Mouse (Mus musculus): ENCODE measurements around the gene Ppie. TPM values are rescaled to one million over a fixed set of nuclear protein-coding genes. Genes with fewer than 3 reads are reported as not detected.
"Not testable (repeated sequence)": the region's sequence is repeated elsewhere in the genome, so short reads cannot be mapped to it uniquely, and the experiment has no call there.

The Ppie gene
- 92.8 and 93.7 TPM in 2 replicates for polyA plus RNA-seq (2015; fragmentation: Nextera tagmentation; extraction: Ambion mirVana)

DNA sequence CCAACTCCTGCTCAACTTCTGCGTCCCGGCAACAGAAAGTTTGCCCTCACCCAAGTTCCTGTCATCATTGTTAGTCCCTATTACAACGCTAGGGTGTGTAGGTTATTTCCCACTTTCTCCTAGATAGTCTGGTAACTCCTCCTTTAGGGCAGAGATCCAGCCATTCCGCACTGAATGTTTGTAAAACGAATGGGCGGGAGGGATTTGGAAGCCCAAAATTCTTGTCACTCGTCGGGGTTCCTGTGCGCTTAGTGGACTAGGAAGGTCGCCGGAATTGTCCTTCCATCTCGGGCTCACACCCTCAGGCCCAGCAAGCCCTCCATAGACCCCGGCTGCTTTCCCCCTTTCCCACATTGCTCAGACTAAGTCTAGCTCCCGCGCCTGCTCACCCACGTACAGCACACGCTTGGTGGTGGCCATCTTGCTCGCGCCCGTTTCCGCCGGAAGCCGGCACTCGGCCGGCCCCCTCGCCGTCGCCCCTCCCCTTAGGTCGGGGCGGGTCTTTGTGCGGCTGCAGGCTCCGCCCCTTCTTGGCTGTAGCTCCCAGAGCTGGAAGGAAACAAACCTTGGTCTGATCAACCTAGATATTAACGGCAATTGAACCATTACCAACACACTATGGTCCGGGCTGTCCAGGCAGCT is at the start of gene Ppie:
Gene Ppie, minus strand, starts transcription at position 439 of the 642 bp plus-strand sequence.
- Histone ChIP-seq H3K4me1 (peaks cover 15% of the 10 kb centered on the region), H3K9ac (peak within 1 kb of the TSS; percentile 55), H3K27ac (replicated peaks) (peak within 1 kb of the TSS; percentile 92), H3K4me2 (replicated peaks) (peak within 1 kb of the TSS; percentile 70), H3K4me3 (replicated peaks) (peak within 1 kb of the TSS; percentile 66), H3K36me3 (peaks cover 19% of the 10 kb centered on the region), H3K9me3 (replicated peaks) (no peaks in the 10 kb centered on the region), H3K27me3 (no peaks in the 10 kb centered on the region; the same call in 1 of the 2 replicates)
- WGBS, result under 1% methylated on average over 34 of the region's 34 CpGs
- ATAC-seq (ENCODE audit: insufficient number of reproducible peaks, low FRiP score, low TSS enrichment, low read depth), result peak; percentile 96

DNA sequence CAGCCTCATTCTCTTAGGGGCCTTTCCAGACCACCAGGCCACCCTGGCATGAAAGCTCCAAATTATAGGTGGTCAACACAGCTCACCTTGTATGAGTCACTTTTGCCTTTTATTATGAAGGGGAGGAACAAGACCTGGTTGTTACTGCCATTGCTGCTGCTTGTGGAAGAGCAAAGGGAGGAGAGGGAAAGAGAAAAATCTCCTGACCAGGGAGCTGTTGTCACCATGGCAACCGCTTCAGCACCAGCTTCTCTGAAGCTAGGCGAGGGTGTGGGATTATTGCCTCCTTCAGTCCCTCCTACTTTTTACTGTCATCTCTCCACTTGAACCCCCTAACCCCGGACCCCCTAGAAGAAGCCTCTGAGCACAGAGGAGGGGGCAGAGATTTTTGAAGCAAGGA is 45.1 kb upstream of the Ppie start:
- Histone ChIP-seq H3K27me3 (peaks cover 63% of the 10 kb centered on the region), H3K9ac (no peak overlapping the region), H3K27ac (replicated peaks) (no peak overlapping the region), H3K4me1 (peaks cover 17% of the 10 kb centered on the region), H3K4me2 (replicated peaks) (no peak overlapping the region), H3K9me3 (replicated peaks) (no peaks in the 10 kb centered on the region), H3K4me3 (replicated peaks) (no peak overlapping the region), H3K36me3 (no peaks in the 10 kb centered on the region)
- WGBS, result 50% methylated on average over 3 of the region's 3 CpGs
- ATAC-seq (ENCODE audit: insufficient number of reproducible peaks, low FRiP score, low TSS enrichment, low read depth), result no peak

GRCm38 (mm10) chr4:123183239-123184056 is 43.7 kb upstream of the Ppie start:
- Histone ChIP-seq H3K4me1 (peaks cover 17% of the 10 kb centered on the region), H3K9ac (0 out of 2 replicates have a peak overlapping the region, but pooled peaks have one; percentile 6), H3K27me3 (peaks cover 63% of the 10 kb centered on the region), H3K27ac (replicated peaks) (no peak overlapping the region), H3K4me3 (replicated peaks) (peak overlapping the region; percentile 46), H3K4me2 (replicated peaks) (peak overlapping the region; percentile 82), H3K9me3 (replicated peaks) (no peaks in the 10 kb centered on the region), H3K36me3 (no peaks in the 10 kb centered on the region)
- peak; percentile 84 for ATAC-seq (ENCODE audit: insufficient number of reproducible peaks, low FRiP score, low TSS enrichment, low read depth)
- 11% methylated on average over 44 of the region's 44 CpGs for WGBS

GRCm38 (mm10) chr4:123182328-123183238 is 42.8 kb upstream of the Ppie start, which contains the start of gene Hpcal4:
Hpcal4 (plus strand) TSS chr4:123183227.
- Histone ChIP-seq H3K4me3 (replicated peaks) (peak within 1 kb of the TSS; percentile 46), H3K36me3 (no peaks in the 10 kb centered on the region), H3K4me1 (peaks cover 17% of the 10 kb centered on the region), H3K9ac (0 out of 2 replicates have a peak within 1 kb of the TSS, but pooled peaks have one; percentile 6), H3K27me3 (peaks cover 63% of the 10 kb centered on the region), H3K27ac (replicated peaks) (no peak within 1 kb of the TSS), H3K4me2 (replicated peaks) (peak within 1 kb of the TSS; percentile 82), H3K9me3 (replicated peaks) (no peaks in the 10 kb centered on the region)
- under 1% methylated on average over 44 of the region's 44 CpGs for whole genome bisulfite sequencing
- peak; percentile 15; the same call in 1 of the 2 replicates for ATAC-seq (ENCODE audit: insufficient number of reproducible peaks, low FRiP score, low TSS enrichment, low read depth)

GRCm38 (mm10) chr4:123171811-123172210 is 32.1 kb upstream of the Ppie start:
- Histone ChIP-seq H3K4me1 (no peaks in the 10 kb centered on the region), H3K9me3 (replicated peaks) (no peaks in the 10 kb centered on the region)
- ATAC-seq (ENCODE audit: insufficient number of reproducible peaks, low FRiP score, low TSS enrichment, low read depth), result no peak

DNA sequence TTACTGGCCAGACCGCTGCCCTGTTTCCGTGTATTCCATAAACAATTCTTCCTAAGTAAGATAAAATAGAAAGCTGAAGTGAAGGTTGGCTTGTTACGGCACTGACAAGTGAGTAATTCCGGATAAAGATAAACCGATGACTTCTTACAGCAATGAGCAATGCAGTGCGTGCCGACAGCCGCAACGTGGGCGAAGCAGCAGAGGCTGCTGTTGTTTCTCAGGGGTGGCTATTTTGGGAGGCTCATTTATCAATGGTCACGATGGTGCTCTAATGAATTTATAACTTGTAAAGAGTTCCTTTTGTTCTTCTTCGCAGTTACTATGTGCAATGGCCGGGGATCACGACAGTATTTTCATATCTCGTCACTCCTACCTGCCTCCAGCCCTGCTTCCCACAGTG is 24.4 kb upstream of the Ppie start:
- no peaks in the 10 kb centered on the region for H3K9me3 ChIP-seq (replicated peaks)
- H3K4me2 ChIP-seq (replicated peaks), result no peak overlapping the region
- H3K4me3 ChIP-seq (replicated peaks), result no peak overlapping the region
- 0 out of 2 replicates have a peak, but pooled peaks cover 6% of the 10 kb centered on the region for H3K27me3 ChIP-seq
- no peak overlapping the region for H3K9ac ChIP-seq
- no peaks in the 10 kb centered on the region for H3K36me3 ChIP-seq
- H3K27ac ChIP-seq (replicated peaks), result no peak overlapping the region
- WGBS, result 93% methylated on average over 15 of the region's 15 CpGs
- ATAC-seq (ENCODE audit: insufficient number of reproducible peaks, low FRiP score, low TSS enrichment, low read depth), result no peak
- H3K4me1 ChIP-seq, result 0 out of 2 replicates have a peak, but pooled peaks cover 3% of the 10 kb centered on the region

More at GRCm38 (mm10) chr4:123171811-123172210, 32.1 kb upstream of the Ppie start:
- Histone ChIP-seq H3K4me2 (replicated peaks) (no peak overlapping the region), H3K4me3 (replicated peaks) (no peak overlapping the region), H3K9ac (no peak overlapping the region), H3K36me3 (no peaks in the 10 kb centered on the region), H3K27me3 (peaks cover 27% of the 10 kb centered on the region), H3K27ac (replicated peaks) (no peak overlapping the region)

GRCm38 (mm10) chr4:123162305-123162917 is 22.7 kb upstream of the Ppie start:
- 0 out of 2 replicates have a peak overlapping the region, but pooled peaks have one; percentile 8 for H3K4me2 ChIP-seq (replicated peaks)
- H3K4me3 ChIP-seq (replicated peaks), result no peak overlapping the region
- H3K27me3 ChIP-seq, result 0 out of 2 replicates have a peak, but pooled peaks cover 6% of the 10 kb centered on the region
- no peak for ATAC-seq (ENCODE audit: insufficient number of reproducible peaks, low FRiP score, low TSS enrichment, low read depth)
- H3K4me1 ChIP-seq, result 0 out of 2 replicates have a peak, but pooled peaks cover 3% of the 10 kb centered on the region
- H3K27ac ChIP-seq (replicated peaks), result no peak overlapping the region
- H3K9me3 ChIP-seq (replicated peaks), result no peaks in the 10 kb centered on the region
- H3K9ac ChIP-seq, result no peak overlapping the region
- H3K36me3 ChIP-seq, result no peaks in the 10 kb centered on the region
- 15% methylated on average over 15 of the region's 15 CpGs for WGBS

DNA sequence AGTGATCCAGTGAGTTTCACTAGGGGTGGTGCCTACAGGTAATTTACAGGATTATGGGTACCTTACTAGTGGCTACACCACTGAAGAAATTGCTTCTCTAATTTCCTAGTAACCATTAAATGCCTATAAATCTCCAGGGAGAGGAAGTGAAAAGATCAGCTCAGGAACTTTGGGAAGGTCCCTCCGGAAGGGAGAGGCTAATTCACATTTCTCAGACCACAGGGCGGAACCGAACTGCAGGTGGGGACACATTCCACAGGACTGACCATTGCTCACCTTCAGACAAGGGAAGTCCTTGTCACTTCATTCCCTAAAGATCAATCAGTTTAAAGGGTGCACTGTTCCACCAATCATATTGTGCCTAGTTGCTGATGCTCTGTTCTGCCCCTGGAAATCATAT is 21.5 kb upstream of the Ppie start:
- not testable (repeated sequence) for H3K9ac ChIP-seq; H3K4me3 ChIP-seq (replicated peaks); H3K4me1 ChIP-seq; H3K27me3 ChIP-seq; ATAC-seq (ENCODE audit: insufficient number of reproducible peaks, low FRiP score, low TSS enrichment, low read depth); H3K27ac ChIP-seq (replicated peaks); H3K36me3 ChIP-seq; H3K4me2 ChIP-seq (replicated peaks); H3K9me3 ChIP-seq (replicated peaks)
- WGBS, result 82% methylated on average over 3 of the region's 3 CpGs

DNA sequence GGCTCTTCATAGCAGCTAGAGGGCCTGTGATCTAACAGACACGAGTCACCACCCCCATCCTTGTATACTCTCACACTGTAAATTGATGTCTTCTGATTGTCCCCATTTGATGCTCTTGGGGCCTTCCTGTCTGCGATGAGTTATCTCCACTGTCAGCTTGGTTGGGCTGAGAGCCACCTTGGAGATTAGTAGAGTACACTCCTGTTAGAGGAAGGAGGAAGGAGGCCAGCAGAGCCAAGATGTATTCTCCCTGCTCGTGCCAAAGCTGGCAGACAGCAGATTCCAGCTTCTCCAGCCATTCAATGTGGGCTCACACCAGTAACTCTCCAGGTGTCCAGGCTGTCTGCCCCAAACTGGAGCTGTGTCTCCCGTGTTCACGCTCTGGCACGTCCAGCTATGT is 20.8 kb upstream of the Ppie start:
- ATAC-seq (ENCODE audit: insufficient number of reproducible peaks, low FRiP score, low TSS enrichment, low read depth), result no peak
- 75% methylated on average over 6 of the region's 6 CpGs for WGBS
- no peak overlapping the region for H3K4me3 ChIP-seq (replicated peaks)
- H3K36me3 ChIP-seq, result no peaks in the 10 kb centered on the region
- H3K27ac ChIP-seq (replicated peaks), result no peak overlapping the region
- no peaks in the 10 kb centered on the region for H3K9me3 ChIP-seq (replicated peaks)
- H3K4me2 ChIP-seq (replicated peaks), result no peak overlapping the region
- H3K9ac ChIP-seq, result no peak overlapping the region
- 0 out of 2 replicates have a peak, but pooled peaks cover 3% of the 10 kb centered on the region for H3K4me1 ChIP-seq
- H3K27me3 ChIP-seq, result 0 out of 2 replicates have a peak, but pooled peaks cover 6% of the 10 kb centered on the region

DNA sequence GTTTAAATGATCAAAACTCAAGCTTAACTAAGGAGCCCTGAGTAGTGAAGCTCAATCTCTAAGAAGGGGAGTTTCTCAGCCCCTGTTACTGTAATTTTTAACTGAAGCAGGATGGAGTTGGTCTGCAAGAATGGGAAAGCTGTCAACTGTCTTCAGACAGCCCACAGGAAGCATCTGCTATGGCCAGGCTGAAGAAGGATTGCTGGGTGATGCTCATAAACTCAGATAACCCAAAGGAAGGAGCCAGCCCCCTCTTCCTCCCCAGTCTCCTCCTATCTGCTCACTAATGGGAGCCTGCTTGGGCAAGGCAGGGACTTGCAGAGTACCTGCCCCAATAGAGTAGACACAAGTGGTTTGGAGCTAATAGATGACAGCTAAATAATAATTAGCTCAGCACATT is 16.1 kb upstream of the Ppie start:
- H3K27ac ChIP-seq (replicated peaks), result no peak overlapping the region
- H3K27me3 ChIP-seq, result no peaks in the 10 kb centered on the region; the same call in 1 of the 2 replicates
- no peaks in the 10 kb centered on the region for H3K4me1 ChIP-seq
- no peaks in the 10 kb centered on the region for H3K36me3 ChIP-seq
- no peak for ATAC-seq (ENCODE audit: insufficient number of reproducible peaks, low FRiP score, low TSS enrichment, low read depth)
- H3K4me3 ChIP-seq (replicated peaks), result no peak overlapping the region
- H3K9ac ChIP-seq, result no peak overlapping the region
- no peaks in the 10 kb centered on the region for H3K9me3 ChIP-seq (replicated peaks)
- H3K4me2 ChIP-seq (replicated peaks), result no peak overlapping the region

All from embryonic facial prominence, embryonic 15.5 days (tissue).